Mouse (Mus musculus): Measurements from ENCODE around the gene Dclre1c.

GRCm38 (mm10) chr2:3480239-3480638 is 56.3 kb downstream of the Dclre1c start:
- no peak for TF ChIP-seq FLI1 (IDR thresholded peaks at IDR 0.05; ENCODE audit: low read length)
- no peak for TF ChIP-seq GATA1 (IDR thresholded peaks at IDR 0.05; ENCODE audit: borderline replicate concordance, low read length)

All from megakaryocyte, embryonic 14.5 days (primary cell).